Mouse (Mus musculus): ENCODE results near the gene Irgq. TPM values are rescaled to one million over a fixed set of nuclear protein-coding genes. Genes with fewer than 3 reads are reported as not detected.

Gene Irgq
- total and polyA plus RNA-seq, 3 experiments = 5.1 to 10.1 (median 9.9) TPM

- no peak for TF ChIP-seq PAX5 (IDR thresholded peaks at IDR 0.05; ENCODE audit: low read length)
Observed at GRCm38 (mm10) chr7:24523723-24524122, 6.8 kb upstream of the Irgq start (continued).

- Histone ChIP-seq H3K4me1 (ENCODE audit: control insufficient read depth in 1 of 2, insufficient read depth in 2 of 2) (peaks cover 8 to 42% of the 10 kb centered on the region in 2 experiments), H3K27ac (ENCODE audit: insufficient read depth, low read depth) (no peak overlapping the region), H3K9ac (ENCODE audit: insufficient read depth, low read depth) (no peak overlapping the region), H3K4me3 (replicated peaks in 1 of 3; ENCODE audit: low read depth in 2 of 3, low read length in 2 of 3, poor library complexity in 1 of 3) (no peak overlapping the region), H3K79me2 (replicated peaks; ENCODE audit: control insufficient read depth, extremely low read depth, insufficient read depth, poor library complexity, severe bottlenecking) (no peaks in the 10 kb centered on the region), H3K36me3 (replicated peaks in 1 of 2; ENCODE audit: control insufficient read depth in 1 of 2, insufficient read depth in 1 of 2, low read length in 1 of 2) (no peaks in the 10 kb centered on the region), H3K27me3 (replicated peaks) (no peaks in the 10 kb centered on the region), H3K9me3 (replicated peaks; ENCODE audit: low read length) (peaks cover 3% of the 10 kb centered on the region), H3K4me2 (ENCODE audit: insufficient read depth, low read depth, poor library complexity, severe bottlenecking) (no peak overlapping the region)
- TF ChIP-seq MAZ (IDR thresholded peaks at IDR 0.05; ENCODE audit: low read depth, low read length) (no peak), MYC (IDR thresholded peaks at IDR 0.05; ENCODE audit: low read depth, low read length) (no peak), ZC3H11A (IDR thresholded peaks at IDR 0.05; ENCODE audit: low read depth, low read length) (no peak), SMC3 (IDR thresholded peaks at IDR 0.05; ENCODE audit: low read depth, low read length) (peak; percentile 9; the same call in 1 of the 2 replicates), CTCF (conservative IDR thresholded peaks at IDR 0.05 in 1 of 2, IDR thresholded peaks at IDR 0.05 in 1 of 2; ENCODE audit: low read depth in 2 of 2, low read length in 2 of 2) (peak in 1 of 2 experiments; percentile 51; a peak in 2 of 4 replicates), SIN3A (IDR thresholded peaks at IDR 0.05; ENCODE audit: low read length) (no peak), ZMIZ1 (IDR thresholded peaks at IDR 0.05; ENCODE audit: low read depth, low read length) (no peak), HCFC1 (IDR thresholded peaks at IDR 0.05; ENCODE audit: low read depth, low read length) (no peak)
- dilution Hi-C loops (cut with MboI; ENCODE audit: extremely low pct_ligation_motif_present, extremely low pct_unique_long_range_greater_than_20kb, low sequenced_read_pairs) (no loop called here), in situ Hi-C loops (cut with MboI; ENCODE audit: low pct_ligation_motif_present, low pct_unique_long_range_greater_than_20kb, low sequenced_read_pairs) (no loop called here)
- DNase-seq (ENCODE audit: extremely low read depth) = no peak
Observed at GRCm38 (mm10) chr7:24524978-24525377, 5.5 kb upstream of the Irgq start.

GRCm38 (mm10) chr7:24525686-24526420 lies 4.6 kb upstream of the Irgq start:
- Histone ChIP-seq H3K79me2 (replicated peaks; ENCODE audit: control insufficient read depth, extremely low read depth, insufficient read depth, poor library complexity, severe bottlenecking) (no peaks in the 10 kb centered on the region; the same call in 1 of the 2 replicates), H3K4me3 (replicated peaks in 1 of 3; ENCODE audit: low read depth in 2 of 3, low read length in 2 of 3, poor library complexity in 1 of 3) (no peak overlapping the region), H3K9ac (ENCODE audit: insufficient read depth, low read depth) (no peak overlapping the region), H3K27ac (ENCODE audit: insufficient read depth, low read depth) (no peak overlapping the region), H3K9me3 (replicated peaks; ENCODE audit: low read length) (peaks cover 3% of the 10 kb centered on the region), H3K27me3 (replicated peaks) (no peaks in the 10 kb centered on the region), H3K36me3 (replicated peaks in 1 of 2; ENCODE audit: control insufficient read depth in 1 of 2, insufficient read depth in 1 of 2, low read length in 1 of 2) (no peaks in the 10 kb centered on the region), H3K4me1 (ENCODE audit: control insufficient read depth in 1 of 2, insufficient read depth in 2 of 2) (peaks cover 8 to 42% of the 10 kb centered on the region in 2 experiments), H3K4me2 (ENCODE audit: insufficient read depth, low read depth, poor library complexity, severe bottlenecking) (no peak overlapping the region)
- DNase-seq (ENCODE audit: extremely low read depth) = no peak
- in situ Hi-C loops (cut with MboI; ENCODE audit: low pct_ligation_motif_present, low pct_unique_long_range_greater_than_20kb, low sequenced_read_pairs) (no loop called here), dilution Hi-C loops (cut with MboI; ENCODE audit: extremely low pct_ligation_motif_present, extremely low pct_unique_long_range_greater_than_20kb, low sequenced_read_pairs) (no loop called here)
- TF ChIP-seq RCOR1 (conservative IDR thresholded peaks at IDR 0.05; ENCODE audit: low read depth, low read length) (no peak), ELF1 (IDR thresholded peaks at IDR 0.05; ENCODE audit: low read depth, low read length) (no peak), CHD1 (IDR thresholded peaks at IDR 0.05; ENCODE audit: low read depth, low read length) (no peak), MXI1 (IDR thresholded peaks at IDR 0.05; ENCODE audit: low read depth, low read length) (no peak), ZC3H11A (IDR thresholded peaks at IDR 0.05; ENCODE audit: low read depth, low read length) (no peak), JUN (IDR thresholded peaks at IDR 0.05; ENCODE audit: insufficient read depth, low read depth, low read length) (no peak), TBP (conservative IDR thresholded peaks at IDR 0.05; ENCODE audit: low read depth, low read length) (no peak), GABPA (IDR thresholded peaks at IDR 0.05; ENCODE audit: insufficient replicate concordance, low read depth, low read length) (no peak), MAX (IDR thresholded peaks at IDR 0.05; ENCODE audit: low read length) (no peak), JUND (conservative IDR thresholded peaks at IDR 0.05; ENCODE audit: low read depth, low read length) (no peak)

Measured in CH12.LX (cell line).